Mouse (Mus musculus) stomach, embryonic 15.5 days (tissue): Measurements from ENCODE around the gene Csnk1g2. TPM values are rescaled to one million over a fixed set of nuclear protein-coding genes. Genes with fewer than 3 reads are reported as not detected.

Experiments
- ATAC-seq: fragments of 200-750 bp; cut with Nextera tagmentation; 2 replicates; pipeline ENCODE4 v1.8.0; 2017; ENCODE audit warnings: low read depth, moderate number of reproducible peaks, moderate TSS enrichment; ENCODE audit not compliant: insufficient read depth, low FRiP score
- H3K27ac ChIP-seq: fragments of 300-500 bp; sonication (generic); 2 replicates; pipeline ENCODE4 v1.5.1; 2015; ENCODE audit warnings: mild to moderate bottlenecking, inconsistent platforms
- H3K27me3 ChIP-seq: fragments of 300-500 bp; sonication (generic); replicated peaks from 2 replicates; pipeline ENCODE4 v1.6.1; 2015; ENCODE audit warnings: inconsistent platforms
- H3K36me3 ChIP-seq: fragments of 300-500 bp; sonication (generic); 2 replicates; pipeline ENCODE4 v1.6.1; 2015; ENCODE audit warnings: inconsistent platforms
- H3K4me1 ChIP-seq: fragments of 300-500 bp; sonication (generic); 2 replicates; pipeline ENCODE4 v1.6.1; 2015; ENCODE audit warnings: inconsistent platforms
- H3K4me2 ChIP-seq: fragments of 300-500 bp; sonication (generic); 2 replicates; pipeline ENCODE4 v1.6.1; 2015; ENCODE audit warnings: mild to moderate bottlenecking, inconsistent platforms
- H3K4me3 ChIP-seq: fragments of 300-500 bp; sonication (generic); replicated peaks from 2 replicates; pipeline ENCODE4 v1.5.1; 2015; ENCODE audit warnings: inconsistent platforms
- H3K9ac ChIP-seq: fragments of 300-500 bp; sonication (generic); 2 replicates; pipeline ENCODE4 v1.6.1; 2015; ENCODE audit warnings: inconsistent platforms
- H3K9me3 ChIP-seq: fragments of 300-500 bp; sonication (generic); 2 replicates; pipeline ENCODE4 v1.6.1; 2016; ENCODE audit warnings: inconsistent platforms
- WGBS: fragments of 180-500 bp; shearing (Covaris S2); methylation state at CpG from one replicate; pipeline ENCODE4 v1.1.7; 2015; 5-methylcytosine and 5-hydroxymethylcytosine counted together
- polyA plus RNA-seq: library from polyadenylated mRNA; unstranded; fragments of >200 nt; fragmentation: Nextera tagmentation; extraction: Ambion mirVana; gene quantifications from 2 replicates; pipeline ENCODE4 v1.2.1, GENCODE M21; 2015

Csnk1g2 gene
- polyA plus RNA-seq, result 134 and 148 TPM in 2 replicates

- no peaks in the 10 kb centered on the region for H3K27me3 ChIP-seq
- H3K4me1 ChIP-seq, result peaks cover 34% of the 10 kb centered on the region
- no peaks in the 10 kb centered on the region; the same call in 1 of the 2 replicates for H3K36me3 ChIP-seq
- no peaks in the 10 kb centered on the region for H3K9me3 ChIP-seq
- WGBS, result under 1% methylated on average over 82 of the region's 85 CpGs
- H3K27ac ChIP-seq, result peak within 1 kb of the TSS; percentile 98
- peak within 1 kb of the TSS; percentile 94 for H3K9ac ChIP-seq
- H3K4me2 ChIP-seq, result peak within 1 kb of the TSS; percentile 78
- peak; percentile 15 for ATAC-seq
- H3K4me3 ChIP-seq, result peak within 1 kb of the TSS; percentile 92
Observed at GRCm38 (mm10) chr10:80622661-80623456, at the start of gene Csnk1g2. Gene Csnk1g2 (plus strand): TSS chr10:80622838.

GRCm38 (mm10) chr10:80573944-80574343, 48.7 kb upstream of the Csnk1g2 start:
- Histone ChIP-seq H3K4me3 (no peak overlapping the region), H3K27ac (no peak overlapping the region), H3K4me1 (peaks cover 64% of the 10 kb centered on the region), H3K4me2 (no peak overlapping the region), H3K9ac (no peak overlapping the region), H3K27me3 (no peaks in the 10 kb centered on the region), H3K9me3 (no peaks in the 10 kb centered on the region), H3K36me3 (no peaks in the 10 kb centered on the region)
- 51% methylated on average over 9 of the region's 9 CpGs for WGBS
- no peak for ATAC-seq

- ATAC-seq, result no peak
- WGBS, result 67% methylated on average over 3 of the region's 3 CpGs
- Histone ChIP-seq H3K9ac (no peak overlapping the region), H3K27me3 (no peaks in the 10 kb centered on the region), H3K9me3 (no peaks in the 10 kb centered on the region), H3K4me1 (peaks cover 58% of the 10 kb centered on the region), H3K4me2 (no peak overlapping the region; the same call in 1 of the 2 replicates), H3K4me3 (peak overlapping the region; percentile 86; the same call in 1 of the 2 replicates), H3K36me3 (no peaks in the 10 kb centered on the region), H3K27ac (no peak overlapping the region)
Observed at GRCm38 (mm10) chr10:80574896-80575295, 47.7 kb upstream of the Csnk1g2 start.

GRCm38 (mm10) chr10:80575925-80576324, 46.7 kb upstream of the Csnk1g2 start:
- H3K4me3 ChIP-seq, result peak overlapping the region; percentile 86
- H3K9me3 ChIP-seq, result no peaks in the 10 kb centered on the region
- peaks cover 48% of the 10 kb centered on the region for H3K4me1 ChIP-seq
- H3K27ac ChIP-seq, result no peak overlapping the region
- no peaks in the 10 kb centered on the region for H3K36me3 ChIP-seq
- peak overlapping the region; percentile 62 for H3K9ac ChIP-seq
- peak overlapping the region; percentile 89 for H3K4me2 ChIP-seq
- ATAC-seq, result no peak
- no peaks in the 10 kb centered on the region for H3K27me3 ChIP-seq
- 10% methylated on average over 17 of the region's 17 CpGs for WGBS

- Histone ChIP-seq H3K27ac (peak overlapping the region; percentile 95), H3K9ac (peak overlapping the region; percentile 62), H3K36me3 (0 out of 2 replicates have a peak, but pooled peaks cover 2% of the 10 kb centered on the region), H3K27me3 (no peaks in the 10 kb centered on the region), H3K4me2 (peak overlapping the region; percentile 89), H3K4me1 (peaks cover 41% of the 10 kb centered on the region), H3K4me3 (peak overlapping the region; percentile 86), H3K9me3 (no peaks in the 10 kb centered on the region)
- under 1% methylated on average over 84 of the region's 96 CpGs for WGBS
- no peak; the same call in 1 of the 2 replicates for ATAC-seq
Observed at GRCm38 (mm10) chr10:80576351-80577194, 46.1 kb upstream of the Csnk1g2 start.

GRCm38 (mm10) chr10:80577195-80578130, 45.2 kb upstream of the Csnk1g2 start, which contains the start of gene Klf16:
Gene Klf16 (minus strand): TSS chr10:80577321.
- WGBS, result under 1% methylated on average over 72 of the region's 97 CpGs
- Histone ChIP-seq H3K27ac (peak within 1 kb of the TSS; percentile 95), H3K36me3 (0 out of 2 replicates have a peak, but pooled peaks cover 2% of the 10 kb centered on the region), H3K9ac (peak within 1 kb of the TSS; percentile 62), H3K4me3 (peak within 1 kb of the TSS; percentile 86), H3K4me1 (peaks cover 35% of the 10 kb centered on the region), H3K27me3 (no peaks in the 10 kb centered on the region), H3K9me3 (no peaks in the 10 kb centered on the region), H3K4me2 (peak within 1 kb of the TSS; percentile 89)
- ATAC-seq, result peak; percentile 85

GRCm38 (mm10) chr10:80578131-80578750, 44.4 kb upstream of the Csnk1g2 start:
- 1% methylated on average over 29 of the region's 29 CpGs for WGBS
- H3K9ac ChIP-seq, result peak overlapping the region; percentile 47
- H3K4me1 ChIP-seq, result peaks cover 35% of the 10 kb centered on the region
- H3K4me2 ChIP-seq, result peak overlapping the region; percentile 89
- peak overlapping the region; percentile 86 for H3K4me3 ChIP-seq
- ATAC-seq, result peak; percentile 54
- 0 out of 2 replicates have a peak, but pooled peaks cover 2% of the 10 kb centered on the region for H3K36me3 ChIP-seq
- H3K9me3 ChIP-seq, result no peaks in the 10 kb centered on the region
- H3K27me3 ChIP-seq, result no peaks in the 10 kb centered on the region
- peak overlapping the region; percentile 95 for H3K27ac ChIP-seq

- Histone ChIP-seq H3K27ac (peak overlapping the region; percentile 95), H3K36me3 (0 out of 2 replicates have a peak, but pooled peaks cover 9% of the 10 kb centered on the region), H3K4me2 (peak overlapping the region; percentile 89), H3K27me3 (no peaks in the 10 kb centered on the region), H3K9me3 (no peaks in the 10 kb centered on the region), H3K4me3 (peak overlapping the region; percentile 86; the same call in 1 of the 2 replicates), H3K9ac (no peak overlapping the region), H3K4me1 (peaks cover 29% of the 10 kb centered on the region)
- WGBS, result 11% methylated on average over 8 of the region's 8 CpGs
- ATAC-seq, result no peak
Observed at GRCm38 (mm10) chr10:80578911-80579310, 43.7 kb upstream of the Csnk1g2 start.

- Histone ChIP-seq H3K27me3 (no peaks in the 10 kb centered on the region), H3K9ac (no peak overlapping the region), H3K36me3 (peaks cover 23% of the 10 kb centered on the region; the same call in 1 of the 2 replicates), H3K4me2 (no peak overlapping the region), H3K4me3 (no peak overlapping the region), H3K9me3 (no peaks in the 10 kb centered on the region), H3K27ac (no peak overlapping the region), H3K4me1 (peaks cover 18% of the 10 kb centered on the region)
- no peak for ATAC-seq
- 87% methylated on average over 5 of the region's 5 CpGs for WGBS
Observed at GRCm38 (mm10) chr10:80583047-80583446, 39.6 kb upstream of the Csnk1g2 start.

GRCm38 (mm10) chr10:80584045-80584488, 38.6 kb upstream of the Csnk1g2 start:
- peaks cover 19% of the 10 kb centered on the region for H3K4me1 ChIP-seq

More at GRCm38 (mm10) chr10:80584045-80584488, 38.6 kb upstream of the Csnk1g2 start:
- Histone ChIP-seq H3K4me3 (no peak overlapping the region), H3K9ac (no peak overlapping the region), H3K4me2 (no peak overlapping the region), H3K9me3 (no peaks in the 10 kb centered on the region), H3K27ac (no peak overlapping the region), H3K36me3 (peaks cover 23% of the 10 kb centered on the region; the same call in 1 of the 2 replicates), H3K27me3 (no peaks in the 10 kb centered on the region)
- WGBS, result 56% methylated on average over 12 of the region's 12 CpGs
- ATAC-seq, result no peak
